Mouse (Mus musculus) hindbrain, embryonic 10.5 days (tissue): ENCODE measurements at regions not wholly inside any gene's neighbourhood (a gene's known extent, or its start where the extent isn't known, plus 50 kb on each side); places are given as distances from the start of the nearest gene placed in this dataset.
A peak's percentile ranks its signal among the peaks of the same experiment; 100 is the strongest.

Experiments
- DNase-seq: peaks from one replicate; pipeline ENCODE4 v3.0.0-alpha.2; 2017; ENCODE audit warnings: low spot score
- H3K27ac ChIP-seq: fragments of 300-500 bp; sonication (generic); 2 replicates; pipeline ENCODE4 v1.5.1; 2016; ENCODE audit warnings: mild to moderate bottlenecking, moderate library complexity
- H3K27me3 ChIP-seq: fragments of 300-500 bp; sonication (generic); 2 replicates; pipeline ENCODE4 v1.6.1; 2016; ENCODE audit warnings: mild to moderate bottlenecking; ENCODE audit not compliant: poor library complexity, insufficient read depth, severe bottlenecking
- H3K36me3 ChIP-seq: fragments of 300-500 bp; sonication (generic); 2 replicates; pipeline ENCODE4 v1.6.1; 2016; ENCODE audit warnings: mild to moderate bottlenecking, moderate library complexity
- H3K4me1 ChIP-seq: fragments of 300-500 bp; sonication (generic); replicated peaks from 2 replicates; pipeline ENCODE4 v1.6.1; 2016; ENCODE audit warnings: mild to moderate bottlenecking
- H3K4me3 ChIP-seq: fragments of 300-500 bp; sonication (generic); 2 replicates; pipeline ENCODE4 v1.5.1; 2016; ENCODE audit warnings: mild to moderate bottlenecking, moderate library complexity
- H3K9me3 ChIP-seq: fragments of 300-500 bp; sonication (generic); 2 replicates; pipeline ENCODE4 v1.6.1; 2016; ENCODE audit warnings: mild to moderate bottlenecking, moderate library complexity
- WGBS: fragments of 180-500 bp; shearing (Covaris S2); methylation state at CpG from one replicate; pipeline ENCODE4 v1.1.7; 2016; 5-methylcytosine and 5-hydroxymethylcytosine counted together

DNA sequence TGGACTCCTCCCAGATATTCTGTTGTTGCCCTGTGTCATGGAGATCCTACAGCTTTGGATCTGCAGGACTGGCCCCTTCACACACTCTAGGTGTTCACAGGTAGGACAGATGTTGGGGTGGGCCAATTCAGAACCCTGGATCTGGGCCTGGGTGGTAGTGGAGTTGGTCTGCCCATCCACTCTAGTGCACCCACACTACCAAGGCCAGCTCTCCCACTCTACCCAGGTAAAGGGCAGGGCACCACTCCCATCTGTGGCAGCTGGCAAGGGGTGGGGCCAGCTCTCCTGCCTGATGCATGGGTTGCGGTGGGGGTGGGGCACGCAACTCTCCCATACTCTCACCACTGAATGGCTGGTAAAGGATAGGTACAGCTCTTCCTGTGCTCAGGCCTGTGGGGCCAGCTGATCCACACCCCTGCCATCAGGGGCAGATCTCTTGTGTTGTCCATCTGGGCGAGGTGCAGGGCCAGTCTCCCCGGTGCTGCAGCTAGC is 76.5 kb downstream of the Gja1 start:
- Histone ChIP-seq H3K4me1 (no peaks in the 10 kb centered on the region), H3K27me3 (no peaks in the 10 kb centered on the region), H3K4me3 (no peak overlapping the region), H3K36me3 (no peaks in the 10 kb centered on the region), H3K9me3 (no peaks in the 10 kb centered on the region), H3K27ac (no peak overlapping the region)
- WGBS: 93% methylated on average over 4 of the region's 4 CpGs
- DNase-seq: no peak

DNA sequence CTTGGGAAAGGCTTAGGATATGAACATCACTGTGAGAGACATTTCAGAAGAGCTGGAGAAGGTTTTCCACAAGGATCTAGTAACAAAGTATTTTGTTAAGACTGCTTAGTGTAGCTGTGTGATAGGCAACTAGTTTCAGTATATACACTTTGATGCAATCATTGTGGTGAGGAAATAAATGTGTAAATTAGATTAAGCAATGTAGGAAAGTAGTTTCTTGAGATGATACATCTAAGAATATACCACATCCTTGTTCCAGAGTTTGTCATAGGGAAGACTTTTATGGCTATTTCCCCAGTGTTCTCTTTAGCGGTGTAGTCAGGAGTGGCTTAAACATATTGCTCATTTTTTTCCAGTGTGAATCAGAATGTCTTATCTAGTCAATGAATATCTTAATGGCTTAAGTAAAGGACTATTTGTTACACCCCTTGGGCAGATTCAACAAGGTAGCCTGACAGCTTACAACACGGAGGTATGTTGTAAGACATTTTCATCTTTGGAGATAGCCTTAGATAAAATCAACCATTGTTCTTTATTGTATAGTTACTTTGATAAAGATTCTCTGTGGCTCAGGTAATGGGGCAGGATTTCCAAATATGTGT is 78.8 kb downstream of the Gja1 start:
- H3K27ac ChIP-seq: no peak overlapping the region
- no peaks in the 10 kb centered on the region for H3K4me1 ChIP-seq
- no peaks in the 10 kb centered on the region for H3K36me3 ChIP-seq
- H3K9me3 ChIP-seq: 0 out of 2 replicates have a peak, but pooled peaks cover 5% of the 10 kb centered on the region
- no peak for DNase-seq
- H3K27me3 ChIP-seq: no peaks in the 10 kb centered on the region
- no peak overlapping the region for H3K4me3 ChIP-seq
- WGBS: 94% methylated on average over 2 of the region's 2 CpGs

DNA sequence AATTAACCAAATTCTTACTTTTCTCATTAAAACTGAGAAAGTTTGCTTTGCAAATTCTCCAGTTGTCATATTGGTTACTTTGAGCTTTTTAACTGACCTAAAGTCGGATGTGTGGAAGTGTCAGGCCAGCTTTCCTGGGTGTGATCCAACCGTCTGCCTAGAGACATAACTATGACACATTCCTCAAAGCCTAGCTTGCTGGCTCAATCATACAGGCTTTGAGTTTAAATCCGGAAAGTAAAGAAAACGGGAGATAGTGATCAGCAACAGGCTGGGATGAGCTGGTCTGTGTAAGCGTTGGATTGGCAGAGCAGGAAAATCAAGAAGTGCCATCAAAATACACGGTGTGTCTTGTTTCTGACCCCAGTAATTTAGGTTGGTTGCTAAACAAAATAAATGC is 91.4 kb downstream of the Gja1 start:
- H3K4me1 ChIP-seq: no peaks in the 10 kb centered on the region
- WGBS: 60% methylated on average over 6 of the region's 6 CpGs
- no peaks in the 10 kb centered on the region for H3K36me3 ChIP-seq
- H3K9me3 ChIP-seq: no peaks in the 10 kb centered on the region
- DNase-seq: no peak
- H3K27ac ChIP-seq: peak overlapping the region; percentile 64
- no peak overlapping the region for H3K4me3 ChIP-seq
- no peaks in the 10 kb centered on the region for H3K27me3 ChIP-seq

DNA sequence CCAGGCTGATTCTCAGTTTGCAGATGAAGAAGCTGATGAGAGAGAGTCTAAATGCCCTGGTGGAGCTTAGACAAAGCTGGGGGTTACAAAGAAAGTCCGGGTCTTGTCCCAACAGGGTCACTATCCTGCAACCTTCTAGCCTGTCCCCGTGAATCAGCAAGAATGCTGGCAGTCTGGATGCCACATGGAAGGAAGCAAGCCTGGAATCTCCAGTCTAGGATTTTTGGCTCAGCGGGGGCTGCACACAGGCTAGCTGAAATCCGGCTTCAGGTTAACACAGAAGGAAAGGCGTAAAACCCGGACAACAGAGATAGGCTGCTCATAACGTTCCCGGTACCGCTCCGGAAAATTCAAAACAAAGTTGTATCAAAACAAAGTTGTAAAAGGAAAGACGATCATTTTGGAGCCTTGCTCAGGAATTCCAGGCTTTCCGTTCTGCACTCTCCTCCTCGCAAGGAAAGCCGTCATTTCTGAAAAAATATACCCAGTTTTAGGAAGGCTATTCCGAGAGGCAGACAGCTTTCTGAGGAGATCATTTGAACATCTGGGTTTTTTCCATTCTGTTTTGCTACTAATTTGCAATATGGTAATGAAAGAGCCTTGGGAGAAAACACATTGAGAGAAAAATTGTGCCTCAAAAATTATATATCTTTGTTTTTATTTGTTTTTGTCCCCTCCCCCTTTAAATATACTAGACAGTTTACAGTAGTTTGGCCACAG is 92.0 kb downstream of the Gja1 start:
- Histone ChIP-seq H3K36me3 (no peaks in the 10 kb centered on the region), H3K9me3 (no peaks in the 10 kb centered on the region), H3K27me3 (no peaks in the 10 kb centered on the region), H3K4me3 (no peak overlapping the region), H3K4me1 (no peaks in the 10 kb centered on the region), H3K27ac (peak overlapping the region; percentile 64)
- 61% methylated on average over 15 of the region's 15 CpGs for WGBS
- peak; percentile 56 for DNase-seq

DNA sequence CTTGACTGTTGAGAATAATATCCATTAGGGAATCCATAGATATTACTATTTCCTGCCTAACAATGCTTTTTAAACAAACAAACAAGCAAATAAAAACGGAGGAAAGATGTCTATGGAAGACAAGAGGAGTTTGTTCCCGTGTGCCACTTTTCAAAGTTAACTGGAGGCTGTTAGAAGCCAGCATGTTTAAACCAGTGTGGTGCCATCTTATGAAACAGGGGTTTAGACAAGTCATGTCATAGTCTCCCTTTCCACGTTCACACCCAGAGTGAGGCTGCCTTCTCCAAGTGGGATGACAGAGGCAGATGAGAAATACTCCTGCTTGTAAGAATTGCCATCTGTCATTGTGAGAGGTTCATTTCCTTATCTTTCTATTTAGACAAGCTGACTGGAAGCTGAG is 92.8 kb downstream of the Gja1 start:
- Histone ChIP-seq H3K36me3 (no peaks in the 10 kb centered on the region), H3K9me3 (no peaks in the 10 kb centered on the region), H3K4me1 (no peaks in the 10 kb centered on the region), H3K27ac (no peak overlapping the region), H3K27me3 (no peaks in the 10 kb centered on the region), H3K4me3 (no peak overlapping the region)
- no peak for DNase-seq
- 81% methylated on average over 3 of the region's 3 CpGs for WGBS

DNA sequence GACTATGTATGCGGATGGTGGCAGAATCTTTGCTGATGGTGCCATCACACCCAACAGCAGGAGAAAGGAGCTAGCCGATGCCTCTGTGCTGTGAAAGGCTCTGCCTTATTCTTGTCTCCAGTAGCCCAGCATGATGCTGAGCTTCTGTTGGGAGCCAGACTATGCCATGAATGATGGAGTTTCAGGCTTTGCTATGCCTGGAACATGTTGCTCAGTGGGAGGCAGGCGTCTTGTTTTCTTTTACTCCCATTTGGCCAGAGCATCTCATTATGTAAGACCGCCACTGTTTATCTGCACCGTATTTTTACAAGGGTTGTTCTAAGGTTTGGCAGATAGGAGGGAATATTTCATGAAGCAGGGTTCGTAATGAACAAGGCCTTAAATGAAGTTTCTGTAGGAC is 97.8 kb downstream of the Gja1 start:
- WGBS: 54% methylated on average over 6 of the region's 6 CpGs
- Histone ChIP-seq H3K4me3 (no peak overlapping the region), H3K27me3 (no peaks in the 10 kb centered on the region), H3K27ac (no peak overlapping the region), H3K36me3 (no peaks in the 10 kb centered on the region), H3K9me3 (no peaks in the 10 kb centered on the region), H3K4me1 (no peaks in the 10 kb centered on the region)
- DNase-seq: no peak

DNA sequence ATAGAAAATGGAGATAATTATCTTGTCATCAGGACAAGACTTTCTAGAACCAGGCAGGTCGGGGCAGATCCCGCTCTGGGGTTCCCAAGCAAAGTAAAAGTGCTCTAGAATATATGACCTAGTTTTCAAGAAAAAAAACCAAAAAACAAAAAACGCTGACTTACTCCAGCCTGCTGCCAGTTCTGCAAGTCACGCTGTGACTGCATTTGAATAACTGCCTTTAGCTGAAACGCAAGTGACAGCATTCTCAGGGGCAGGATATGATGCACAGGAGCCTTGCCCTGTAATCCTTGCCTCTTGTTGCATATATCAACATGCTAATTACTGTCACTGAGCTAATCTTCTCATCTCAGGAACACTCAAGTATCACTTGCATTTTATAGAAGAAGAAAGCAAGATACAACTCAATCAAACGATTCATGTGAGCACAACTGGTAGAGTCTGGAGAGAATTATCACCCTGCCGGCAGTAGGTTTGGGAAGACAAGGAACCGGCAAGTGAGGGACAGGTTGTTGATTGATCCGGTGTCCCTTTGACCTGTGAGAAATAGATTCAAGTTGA is 105.1 kb downstream of the Gja1 start:
- DNase-seq: no peak
- 61% methylated on average over 9 of the region's 9 CpGs for WGBS
- Histone ChIP-seq H3K36me3 (no peaks in the 10 kb centered on the region), H3K4me3 (no peak overlapping the region), H3K4me1 (0 out of 2 replicates have a peak, but pooled peaks cover 3% of the 10 kb centered on the region), H3K27me3 (no peaks in the 10 kb centered on the region), H3K27ac (no peak overlapping the region), H3K9me3 (no peaks in the 10 kb centered on the region)

DNA sequence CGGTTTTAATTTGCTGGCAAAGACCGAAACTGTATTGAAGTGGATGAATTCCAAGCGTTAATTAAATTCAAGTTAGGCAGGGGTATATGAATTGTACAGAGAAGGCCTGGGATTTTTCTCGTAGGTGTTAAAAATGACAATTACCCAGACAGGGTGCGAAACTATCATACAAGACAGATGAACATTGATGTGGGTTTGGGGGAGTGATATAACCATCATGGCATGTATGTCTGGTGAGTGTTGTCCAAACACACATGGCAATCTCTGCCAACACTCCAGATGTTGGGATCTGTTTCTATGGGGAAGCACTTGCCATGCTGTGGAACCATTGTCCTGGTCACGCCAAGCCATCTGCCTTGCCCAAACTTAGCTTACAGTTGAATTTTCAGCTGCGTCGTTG is 107.8 kb downstream of the Gja1 start:
- Histone ChIP-seq H3K4me1 (0 out of 2 replicates have a peak, but pooled peaks cover 3% of the 10 kb centered on the region), H3K27ac (no peak overlapping the region), H3K36me3 (no peaks in the 10 kb centered on the region), H3K4me3 (no peak overlapping the region), H3K9me3 (no peaks in the 10 kb centered on the region), H3K27me3 (no peaks in the 10 kb centered on the region)
- no peak for DNase-seq
- 94% methylated on average over 8 of the region's 8 CpGs for WGBS

DNA sequence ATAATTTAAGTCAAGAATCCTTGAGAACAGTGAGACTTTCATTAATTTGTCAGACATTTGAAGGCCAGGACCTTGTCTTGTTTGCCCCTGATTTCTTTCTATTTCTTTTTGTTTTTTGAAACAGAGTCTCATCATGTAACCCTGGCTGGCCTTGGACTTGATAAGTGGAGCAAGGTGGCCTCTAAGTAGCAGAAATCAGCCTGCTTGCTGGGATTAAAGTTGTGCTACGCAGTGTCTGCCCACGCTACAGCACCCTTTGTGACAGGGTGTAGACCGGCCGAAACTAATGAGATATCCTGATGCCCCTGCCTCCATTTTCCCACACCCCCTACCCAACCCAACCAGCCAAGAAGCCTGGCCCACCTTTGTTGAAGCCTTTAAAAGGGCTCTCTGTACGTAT is 108.6 kb downstream of the Gja1 start:
- Histone ChIP-seq H3K4me1 (0 out of 2 replicates have a peak, but pooled peaks cover 3% of the 10 kb centered on the region), H3K36me3 (no peaks in the 10 kb centered on the region), H3K27me3 (no peaks in the 10 kb centered on the region), H3K4me3 (no peak overlapping the region), H3K27ac (no peak overlapping the region), H3K9me3 (no peaks in the 10 kb centered on the region)
- 90% methylated on average over 5 of the region's 5 CpGs for WGBS
- no peak for DNase-seq

DNA sequence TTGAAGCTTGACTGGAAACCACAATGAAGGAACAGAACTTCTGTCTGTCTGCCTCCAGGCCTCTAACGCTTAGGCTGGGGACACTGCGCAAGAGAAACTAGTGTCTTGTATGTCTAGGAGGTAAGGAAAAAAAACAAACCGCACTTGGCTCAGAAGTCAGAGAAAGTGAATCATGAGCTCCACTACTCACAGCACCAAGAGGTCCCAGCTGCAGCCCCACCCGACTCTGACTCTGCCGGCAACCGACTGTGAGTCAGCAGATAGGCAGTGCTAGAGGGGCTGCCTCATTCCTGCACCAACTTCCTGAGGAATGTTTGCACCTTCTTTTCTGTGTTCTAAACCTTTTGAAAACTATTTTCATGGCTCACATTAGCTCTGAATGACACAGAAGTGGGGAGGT is 109.5 kb downstream of the Gja1 start:
- Histone ChIP-seq H3K27me3 (no peaks in the 10 kb centered on the region), H3K4me1 (0 out of 2 replicates have a peak, but pooled peaks cover 3% of the 10 kb centered on the region), H3K4me3 (no peak overlapping the region), H3K27ac (no peak overlapping the region), H3K36me3 (no peaks in the 10 kb centered on the region), H3K9me3 (no peaks in the 10 kb centered on the region)
- WGBS: 72% methylated on average over 6 of the region's 6 CpGs
- DNase-seq: no peak

DNA sequence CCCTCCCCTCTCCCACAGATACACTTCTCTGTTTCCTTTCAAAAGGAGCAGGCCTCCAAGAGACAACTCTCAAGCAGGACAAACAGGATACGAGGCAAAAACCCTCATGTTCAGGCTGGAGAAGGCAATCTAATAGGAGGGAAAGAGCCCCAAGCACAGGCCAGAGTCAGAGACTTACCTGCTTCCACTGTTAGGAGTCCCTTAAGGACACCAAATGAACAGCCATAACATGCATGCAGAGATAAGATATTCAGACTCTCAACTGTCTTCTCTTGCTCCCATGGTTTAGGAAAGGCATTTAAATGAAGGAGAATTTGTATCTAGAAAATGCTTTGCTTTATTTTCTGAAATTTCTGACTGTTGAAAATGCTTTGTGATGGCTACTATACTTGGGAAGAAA is 116.3 kb downstream of the Gja1 start:
- H3K9me3 ChIP-seq: no peaks in the 10 kb centered on the region
- DNase-seq: no peak
- H3K27me3 ChIP-seq: no peaks in the 10 kb centered on the region
- H3K4me1 ChIP-seq: no peaks in the 10 kb centered on the region
- H3K4me3 ChIP-seq: no peak overlapping the region
- no peak overlapping the region for H3K27ac ChIP-seq
- 53% methylated on average over 1 of the region's 1 CpGs for WGBS
- H3K36me3 ChIP-seq: no peaks in the 10 kb centered on the region

DNA sequence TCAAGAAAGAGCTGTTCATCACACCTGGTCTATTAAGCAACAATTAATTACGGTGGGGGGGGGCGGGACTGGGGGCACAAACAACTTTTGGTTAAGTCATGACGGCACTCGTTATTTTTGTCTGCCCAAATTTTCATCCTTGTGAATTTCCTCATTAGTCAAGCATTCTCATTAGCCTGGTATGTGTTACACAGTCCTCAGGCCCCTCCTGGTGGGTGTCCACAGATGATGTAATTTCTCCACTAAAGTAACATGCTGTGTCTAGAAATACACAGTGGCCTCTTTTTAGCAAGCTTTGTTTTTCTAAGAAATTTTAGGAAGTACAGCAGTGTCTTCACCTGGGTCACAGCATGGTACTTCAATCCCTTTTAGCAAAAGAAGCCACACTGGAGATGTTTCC is 118.2 kb downstream of the Gja1 start:
- Histone ChIP-seq H3K4me3 (no peak overlapping the region), H3K4me1 (no peaks in the 10 kb centered on the region), H3K27ac (no peak overlapping the region), H3K36me3 (no peaks in the 10 kb centered on the region), H3K9me3 (no peaks in the 10 kb centered on the region), H3K27me3 (no peaks in the 10 kb centered on the region)
- DNase-seq: no peak
- WGBS: 90% methylated on average over 4 of the region's 4 CpGs

DNA sequence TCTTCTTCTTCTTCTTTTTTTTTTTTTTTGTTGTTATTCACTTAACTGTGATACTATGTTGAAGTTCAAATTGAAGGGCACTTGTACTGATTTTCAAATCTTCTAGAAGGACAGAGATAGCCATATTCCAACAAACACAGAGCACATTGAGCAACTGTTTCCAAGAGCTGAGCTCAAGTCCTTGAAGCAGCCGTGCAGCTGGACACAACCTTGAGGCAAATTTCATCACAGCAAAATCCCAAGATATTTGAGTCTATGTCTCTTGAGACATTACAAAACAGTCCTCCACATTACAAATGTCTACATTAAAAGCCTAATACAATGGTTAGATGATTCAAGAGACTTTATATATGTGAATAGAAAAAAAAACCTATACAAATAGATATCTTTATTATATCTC is 141.9 kb downstream of the Gja1 start:
- 92% methylated on average over 1 of the region's 1 CpGs for WGBS
- Histone ChIP-seq H3K36me3 (no peaks in the 10 kb centered on the region), H3K9me3 (no peaks in the 10 kb centered on the region), H3K4me3 (no peak overlapping the region), H3K27ac (no peak overlapping the region), H3K27me3 (no peaks in the 10 kb centered on the region), H3K4me1 (no peaks in the 10 kb centered on the region)
- no peak for DNase-seq
